Mouse (Mus musculus): ENCODE results near the gene Gabarap. TPM values are rescaled to one million over a fixed set of nuclear protein-coding genes. Genes with fewer than 3 reads are reported as not detected.

Gene Gabarap
- polyA plus RNA-seq, 1 experiment from 2014 or later: 581 TPM

- peak overlapping the region; percentile 57 for H3K9ac ChIP-seq (ENCODE audit: low read depth, low read length)
- peak overlapping the region; percentile 94 for H3K27ac ChIP-seq (ENCODE audit: low read depth, low read length)
- H3K4me1 ChIP-seq (ENCODE audit: control insufficient read depth, insufficient read depth, low read depth, low read length): peaks cover 47% of the 10 kb centered on the region
- no peaks in the 10 kb centered on the region for H3K9me3 ChIP-seq (ENCODE audit: control insufficient read depth, low read length)
- WGBS: 90% methylated on average over 28 of the region's 28 CpGs
- peaks cover 19% of the 10 kb centered on the region for H3K36me3 ChIP-seq (ENCODE audit: control insufficient read depth, insufficient read depth, low read length)
- H3K4me2 ChIP-seq (ENCODE audit: low read length): peak overlapping the region; percentile 68
- no peak for ATAC-seq
- H3K27me3 ChIP-seq (replicated peaks; ENCODE audit: control insufficient read depth, insufficient read depth, low read length): no peaks in the 10 kb centered on the region
- no peak overlapping the region for H3K4me3 ChIP-seq (ENCODE audit: low read length)
These were observed 39.8 kb downstream of the Gabarap start for GRCm38 (mm10) chr11:70030651-70031320.

DNA sequence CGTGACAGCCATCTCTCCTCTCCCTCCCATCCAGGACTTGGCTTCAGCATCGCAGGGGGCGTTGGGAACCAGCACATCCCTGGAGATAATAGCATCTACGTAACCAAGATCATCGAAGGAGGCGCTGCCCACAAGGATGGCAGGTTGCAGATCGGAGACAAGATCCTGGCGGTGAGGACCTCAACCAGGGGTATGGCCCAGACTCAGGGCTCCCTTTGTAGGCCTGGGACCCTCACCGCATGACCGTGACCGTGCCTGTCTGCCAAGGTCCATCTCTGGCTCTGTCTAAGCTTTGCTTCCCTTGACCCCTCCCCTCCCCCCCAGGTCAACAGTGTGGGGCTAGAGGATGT, 40.4 kb downstream of the Gabarap start:
- H3K4me1 ChIP-seq (ENCODE audit: control insufficient read depth, insufficient read depth, low read depth, low read length): peaks cover 42% of the 10 kb centered on the region
- no peaks in the 10 kb centered on the region for H3K27me3 ChIP-seq (replicated peaks; ENCODE audit: control insufficient read depth, insufficient read depth, low read length)
- 87% methylated on average over 11 of the region's 11 CpGs for WGBS
- ATAC-seq: no peak
- H3K4me3 ChIP-seq (ENCODE audit: low read length): no peak overlapping the region
- peaks cover 19% of the 10 kb centered on the region for H3K36me3 ChIP-seq (ENCODE audit: control insufficient read depth, insufficient read depth, low read length)
- H3K27ac ChIP-seq (ENCODE audit: low read depth, low read length): no peak overlapping the region
- H3K9me3 ChIP-seq (ENCODE audit: control insufficient read depth, low read length): no peaks in the 10 kb centered on the region
- H3K9ac ChIP-seq (ENCODE audit: low read depth, low read length): no peak overlapping the region
- no peak overlapping the region for H3K4me2 ChIP-seq (ENCODE audit: low read length)

- no peaks in the 10 kb centered on the region for H3K9me3 ChIP-seq (ENCODE audit: control insufficient read depth, low read length)
- no peak for ATAC-seq
- no peaks in the 10 kb centered on the region for H3K27me3 ChIP-seq (replicated peaks; ENCODE audit: control insufficient read depth, insufficient read depth, low read length)
- no peak overlapping the region for H3K9ac ChIP-seq (ENCODE audit: low read depth, low read length)
- H3K4me3 ChIP-seq (ENCODE audit: low read length): no peak overlapping the region
- no peaks in the 10 kb centered on the region for H3K4me1 ChIP-seq (ENCODE audit: control insufficient read depth, insufficient read depth, low read depth, low read length)
- no peak overlapping the region for H3K4me2 ChIP-seq (ENCODE audit: low read length)
- 83% methylated on average over 7 of the region's 7 CpGs for WGBS
- H3K36me3 ChIP-seq (ENCODE audit: control insufficient read depth, insufficient read depth, low read length): peaks cover 28% of the 10 kb centered on the region
- H3K27ac ChIP-seq (ENCODE audit: low read depth, low read length): no peak overlapping the region
These were observed 47.2 kb downstream of the Gabarap start for GRCm38 (mm10) chr11:70038174-70038573.

GRCm38 (mm10) chr11:70039631-70040030, 48.7 kb downstream of the Gabarap start:
- H3K36me3 ChIP-seq (ENCODE audit: control insufficient read depth, insufficient read depth, low read length): peaks cover 31% of the 10 kb centered on the region
- no peak for ATAC-seq
- no peaks in the 10 kb centered on the region for H3K9me3 ChIP-seq (ENCODE audit: control insufficient read depth, low read length)
- H3K4me2 ChIP-seq (ENCODE audit: low read length): no peak overlapping the region
- no peak overlapping the region for H3K27ac ChIP-seq (ENCODE audit: low read depth, low read length)
- no peak overlapping the region for H3K9ac ChIP-seq (ENCODE audit: low read depth, low read length)
- no peaks in the 10 kb centered on the region for H3K4me1 ChIP-seq (ENCODE audit: control insufficient read depth, insufficient read depth, low read depth, low read length)
- 95% methylated on average over 10 of the region's 10 CpGs for WGBS
- no peaks in the 10 kb centered on the region for H3K27me3 ChIP-seq (replicated peaks; ENCODE audit: control insufficient read depth, insufficient read depth, low read length)
- H3K4me3 ChIP-seq (ENCODE audit: low read length): no peak overlapping the region

DNA sequence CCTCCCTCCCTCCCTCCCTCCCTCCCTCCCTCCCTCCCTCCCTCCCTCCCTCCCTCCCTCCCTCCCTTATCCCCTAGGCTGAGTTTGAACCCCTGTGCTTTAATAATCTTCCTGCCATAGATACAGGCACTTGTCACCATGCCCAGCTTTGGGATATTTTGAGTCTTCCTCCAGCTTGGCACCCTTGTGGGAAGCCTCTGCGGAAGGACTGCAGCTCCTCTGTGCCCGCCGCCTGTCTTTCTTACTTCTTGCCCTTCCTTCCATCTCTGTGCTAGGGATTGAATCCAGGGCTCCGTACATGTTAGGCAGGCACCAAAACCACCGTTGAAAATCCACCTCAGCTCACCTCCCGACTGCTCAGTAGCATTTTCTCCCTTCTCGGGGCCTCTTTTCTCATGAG, 49.2 kb downstream of the Gabarap start:
- Histone ChIP-seq H3K4me3 (ENCODE audit: low read length) (no peak overlapping the region), H3K27ac (ENCODE audit: low read depth, low read length) (no peak overlapping the region), H3K9me3 (ENCODE audit: control insufficient read depth, low read length) (no peaks in the 10 kb centered on the region), H3K9ac (ENCODE audit: low read depth, low read length) (no peak overlapping the region), H3K36me3 (ENCODE audit: control insufficient read depth, insufficient read depth, low read length) (peaks cover 34% of the 10 kb centered on the region), H3K27me3 (replicated peaks; ENCODE audit: control insufficient read depth, insufficient read depth, low read length) (no peaks in the 10 kb centered on the region), H3K4me2 (ENCODE audit: low read length) (no peak overlapping the region), H3K4me1 (ENCODE audit: control insufficient read depth, insufficient read depth, low read depth, low read length) (no peaks in the 10 kb centered on the region)
- no peak for ATAC-seq
- WGBS: 93% methylated on average over 7 of the region's 7 CpGs

GRCm38 (mm10) chr11:70042309-70043085, 51.6 kb downstream of the Gabarap start:
- no peak for ATAC-seq
- Histone ChIP-seq H3K27me3 (replicated peaks; ENCODE audit: control insufficient read depth, insufficient read depth, low read length) (no peaks in the 10 kb centered on the region), H3K4me1 (ENCODE audit: control insufficient read depth, insufficient read depth, low read depth, low read length) (no peaks in the 10 kb centered on the region), H3K4me2 (ENCODE audit: low read length) (no peak overlapping the region), H3K4me3 (ENCODE audit: low read length) (no peak overlapping the region), H3K9me3 (ENCODE audit: control insufficient read depth, low read length) (no peaks in the 10 kb centered on the region), H3K9ac (ENCODE audit: low read depth, low read length) (no peak overlapping the region), H3K36me3 (ENCODE audit: control insufficient read depth, insufficient read depth, low read length) (peaks cover 34% of the 10 kb centered on the region), H3K27ac (ENCODE audit: low read depth, low read length) (no peak overlapping the region)
- WGBS: 87% methylated on average over 23 of the region's 23 CpGs

GRCm38 (mm10) chr11:70043665-70044064, 52.7 kb downstream of the Gabarap start:
- Histone ChIP-seq H3K27ac (ENCODE audit: low read depth, low read length) (no peak overlapping the region), H3K9me3 (ENCODE audit: control insufficient read depth, low read length) (no peaks in the 10 kb centered on the region), H3K4me1 (ENCODE audit: control insufficient read depth, insufficient read depth, low read depth, low read length) (no peaks in the 10 kb centered on the region), H3K4me2 (ENCODE audit: low read length) (no peak overlapping the region), H3K36me3 (ENCODE audit: control insufficient read depth, insufficient read depth, low read length) (peaks cover 34% of the 10 kb centered on the region), H3K27me3 (replicated peaks; ENCODE audit: control insufficient read depth, insufficient read depth, low read length) (no peaks in the 10 kb centered on the region), H3K4me3 (ENCODE audit: low read length) (no peak overlapping the region), H3K9ac (ENCODE audit: low read depth, low read length) (no peak overlapping the region)
- 77% methylated on average over 7 of the region's 7 CpGs for WGBS
- ATAC-seq: no peak

MicroRNA genes within 50 kb of the gene (microRNA counts, 519-probe panel; counts per million panel counts)
- microRNA mmu-miR-324-3p (not detected), microRNA mmu-miR-324-5p (2,617 counts per million, percentile 68 among the panel's probes with 10 or more counts)

Small RNAs within 50 kb of the gene (microRNA-seq; reads per million reads assigned to microRNA genes)
- gene Gm44349: not detected
- 3,316 reads per million, percentile 87 among the genes with 10 or more reads in this experiment for gene Mir324

Other genes starting within 250 kb of the Gabarap start
- 12.1 and 14.9 TPM in 2 replicates for gene Polr2a, start 232.5 kb upstream of the Gabarap start, polyA plus RNA-seq (2015; fragmentation: Nextera tagmentation; extraction: Ambion mirVana)
- gene Slc35g3, start 229.2 kb upstream of the Gabarap start, polyA plus RNA-seq (2015; fragmentation: Nextera tagmentation; extraction: Ambion mirVana): 0.41 and 0.87 TPM in 2 replicates
- gene Zbtb4, start 225.2 kb upstream of the Gabarap start, polyA plus RNA-seq (2015; fragmentation: Nextera tagmentation; extraction: Ambion mirVana): 5.8 and 6.2 TPM in 2 replicates
- gene Chrnb1, start 195.2 kb upstream of the Gabarap start, polyA plus RNA-seq (2015; fragmentation: Nextera tagmentation; extraction: Ambion mirVana): 1.4 and 2.9 TPM in 2 replicates
- 6.7 and 7.2 TPM in 2 replicates for gene Fgf11, start 189.3 kb upstream of the Gabarap start, polyA plus RNA-seq (2015; fragmentation: Nextera tagmentation; extraction: Ambion mirVana)
- 1.3 and 1.6 TPM in 2 replicates for gene Tmem102, start 185.5 kb upstream of the Gabarap start, polyA plus RNA-seq (2015; fragmentation: Nextera tagmentation; extraction: Ambion mirVana)
- not detected in 2 replicates for gene Gm39566, start 175.8 kb upstream of the Gabarap start, polyA plus RNA-seq (2015; fragmentation: Nextera tagmentation; extraction: Ambion mirVana)
- not detected in 2 replicates for gene Spem2, start 172.7 kb upstream of the Gabarap start, polyA plus RNA-seq (2015; fragmentation: Nextera tagmentation; extraction: Ambion mirVana)
- 0.35 and 0.45 TPM in 2 replicates for gene Spem1, start 169.0 kb upstream of the Gabarap start, polyA plus RNA-seq (2015; fragmentation: Nextera tagmentation; extraction: Ambion mirVana)
- gene Nlgn2, start 153.4 kb upstream of the Gabarap start, polyA plus RNA-seq (2015; fragmentation: Nextera tagmentation; extraction: Ambion mirVana): 19.1 and 22.4 TPM in 2 replicates
- 341 and 379 TPM in 2 replicates for gene Tmem256, start 152.6 kb upstream of the Gabarap start, polyA plus RNA-seq (2015; fragmentation: Nextera tagmentation; extraction: Ambion mirVana)
- gene Plscr3, start 144.8 kb upstream of the Gabarap start, polyA plus RNA-seq (2015; fragmentation: Nextera tagmentation; extraction: Ambion mirVana): 37.3 and 48.6 TPM in 2 replicates
- 0.10 and 0.13 TPM in 2 replicates for gene Tnk1, start 132.4 kb upstream of the Gabarap start, polyA plus RNA-seq (2015; fragmentation: Nextera tagmentation; extraction: Ambion mirVana)
- not detected in 2 replicates for gene Tmem95, start 113.1 kb upstream of the Gabarap start, polyA plus RNA-seq (2015; fragmentation: Nextera tagmentation; extraction: Ambion mirVana)
- gene Kctd11, start 109.7 kb upstream of the Gabarap start, polyA plus RNA-seq (2015; fragmentation: Nextera tagmentation; extraction: Ambion mirVana): 2.2 and 3.2 TPM in 2 replicates
- gene Acap1, start 95.6 kb upstream of the Gabarap start, polyA plus RNA-seq (2015; fragmentation: Nextera tagmentation; extraction: Ambion mirVana): 0.13 and 0.25 TPM in 2 replicates
- 5.5 and 6.3 TPM in 2 replicates for gene 2810408A11Rik, start 90.2 kb upstream of the Gabarap start, polyA plus RNA-seq (2015; fragmentation: Nextera tagmentation; extraction: Ambion mirVana)
- gene Neurl4, start 90.1 kb upstream of the Gabarap start, polyA plus RNA-seq (2015; fragmentation: Nextera tagmentation; extraction: Ambion mirVana): 17.8 and 19.0 TPM in 2 replicates
- 55.2 and 65.7 TPM in 2 replicates for gene Gps2, start 77.3 kb upstream of the Gabarap start, polyA plus RNA-seq (2015; fragmentation: Nextera tagmentation; extraction: Ambion mirVana)
- 1,120 and 1,123 TPM in 2 replicates for gene Eif5a, start 69.2 kb upstream of the Gabarap start, polyA plus RNA-seq (2015; fragmentation: Nextera tagmentation; extraction: Ambion mirVana)
- gene Ybx2, start 55.3 kb upstream of the Gabarap start, polyA plus RNA-seq (2015; fragmentation: Nextera tagmentation; extraction: Ambion mirVana): 5.7 and 6.2 TPM in 2 replicates
- gene Slc2a4, start 43.0 kb upstream of the Gabarap start, polyA plus RNA-seq (2015; fragmentation: Nextera tagmentation; extraction: Ambion mirVana): 4.7 and 5.8 TPM in 2 replicates
- gene Cldn7, start 26.4 kb upstream of the Gabarap start, polyA plus RNA-seq (2015; fragmentation: Nextera tagmentation; extraction: Ambion mirVana): 0.17 and 0.33 TPM in 2 replicates
- gene Ctdnep1, start 10.0 kb upstream of the Gabarap start, polyA plus RNA-seq (2015; fragmentation: Nextera tagmentation; extraction: Ambion mirVana): 26.9 and 27.4 TPM in 2 replicates
- 168 and 188 TPM in 2 replicates for gene Elp5, start 8.6 kb upstream of the Gabarap start, polyA plus RNA-seq (2015; fragmentation: Nextera tagmentation; extraction: Ambion mirVana)
- gene Phf23, start 4.6 kb downstream of the Gabarap start, polyA plus RNA-seq (2015; fragmentation: Nextera tagmentation; extraction: Ambion mirVana): 54.2 and 55.4 TPM in 2 replicates
- 21.0 and 25.4 TPM in 2 replicates for gene Dvl2, start 9.5 kb downstream of the Gabarap start, polyA plus RNA-seq (2015; fragmentation: Nextera tagmentation; extraction: Ambion mirVana)
- 66.6 and 69.1 TPM in 2 replicates for gene Acadvl, start 24.3 kb downstream of the Gabarap start, polyA plus RNA-seq (2015; fragmentation: Nextera tagmentation; extraction: Ambion mirVana)
- 23.1 and 23.4 TPM in 2 replicates for gene Dlg4, start 25.8 kb downstream of the Gabarap start, polyA plus RNA-seq (2015; fragmentation: Nextera tagmentation; extraction: Ambion mirVana)
- 3.9 and 4.4 TPM in 2 replicates for gene Asgr1, start 62.9 kb downstream of the Gabarap start, polyA plus RNA-seq (2015; fragmentation: Nextera tagmentation; extraction: Ambion mirVana)
- gene Asgr2, start 101.5 kb downstream of the Gabarap start, polyA plus RNA-seq (2015; fragmentation: Nextera tagmentation; extraction: Ambion mirVana): not detected in 2 replicates
- 1.2 and 1.4 TPM in 2 replicates for gene Mgl2, start 139.2 kb downstream of the Gabarap start, polyA plus RNA-seq (2015; fragmentation: Nextera tagmentation; extraction: Ambion mirVana)
- gene Clec10a, start 165.1 kb downstream of the Gabarap start, polyA plus RNA-seq (2015; fragmentation: Nextera tagmentation; extraction: Ambion mirVana): 1.0 and 1.2 TPM in 2 replicates
- gene Slc16a11, start 221.6 kb downstream of the Gabarap start, polyA plus RNA-seq (2015; fragmentation: Nextera tagmentation; extraction: Ambion mirVana): 8.7 and 9.7 TPM in 2 replicates
- 11.9 and 15.2 TPM in 2 replicates for gene Slc16a13, start 229.9 kb downstream of the Gabarap start, polyA plus RNA-seq (2015; fragmentation: Nextera tagmentation; extraction: Ambion mirVana)
- gene Bcl6b, start 238.7 kb downstream of the Gabarap start, polyA plus RNA-seq (2015; fragmentation: Nextera tagmentation; extraction: Ambion mirVana): 5.1 and 6.6 TPM in 2 replicates
- gene 0610010K14Rik, start 246.8 kb downstream of the Gabarap start, polyA plus RNA-seq (2015; fragmentation: Nextera tagmentation; extraction: Ambion mirVana): 167 and 175 TPM in 2 replicates
- 13.8 and 15.7 TPM in 2 replicates for gene Gm21988, start 248.7 kb downstream of the Gabarap start, polyA plus RNA-seq (2015; fragmentation: Nextera tagmentation; extraction: Ambion mirVana)
- gene Rnasek, start 248.7 kb downstream of the Gabarap start, polyA plus RNA-seq (2015; fragmentation: Nextera tagmentation; extraction: Ambion mirVana): 416 and 443 TPM in 2 replicates